Mouse (Mus musculus) forebrain, embryonic 13.5 days (tissue): ENCODE measurements around the gene BC005624. TPM values are rescaled to one million over a fixed set of nuclear protein-coding genes. Genes with fewer than 3 reads are reported as not detected.
"Not testable (repeated sequence)": the region's sequence is repeated elsewhere in the genome, so short reads cannot be mapped to it uniquely, and the experiment has no call there.

Experiments used
- ATAC-seq: fragments of 200-750 bp; cut with Nextera tagmentation; 2 replicates; pipeline ENCODE4 v1.8.0; 2017
- H3K27ac ChIP-seq: fragments of 300-500 bp; sonication (generic); 2 replicates; pipeline ENCODE4 v1.5.1; 2015; ENCODE audit warnings: inconsistent platforms, mild to moderate bottlenecking, moderate library complexity
- H3K27me3 ChIP-seq: fragments of 300-500 bp; sonication (generic); 2 replicates; pipeline ENCODE4 v1.6.1; 2015; ENCODE audit warnings: mild to moderate bottlenecking, inconsistent platforms
- H3K36me3 ChIP-seq: fragments of 300-500 bp; sonication (generic); 2 replicates; pipeline ENCODE4 v1.6.1; 2015; ENCODE audit warnings: mild to moderate bottlenecking, inconsistent platforms; ENCODE audit not compliant: poor library complexity, severe bottlenecking
- H3K4me1 ChIP-seq: fragments of 300-500 bp; sonication (generic); 2 replicates; pipeline ENCODE4 v1.6.1; 2015; ENCODE audit warnings: inconsistent platforms
- H3K4me2 ChIP-seq: fragments of 300-500 bp; sonication (generic); 2 replicates; pipeline ENCODE4 v1.6.1; 2015; ENCODE audit warnings: inconsistent platforms, mild to moderate bottlenecking, moderate library complexity
- H3K4me3 ChIP-seq: fragments of 300-500 bp; sonication (generic); 2 replicates; pipeline ENCODE4 v1.5.1; 2015; ENCODE audit warnings: mild to moderate bottlenecking, inconsistent platforms
- H3K9ac ChIP-seq: fragments of 300-500 bp; sonication (generic); 2 replicates; pipeline ENCODE4 v1.6.1; 2015; ENCODE audit warnings: mild to moderate bottlenecking, inconsistent platforms
- H3K9me3 ChIP-seq: fragments of 300-500 bp; sonication (generic); replicated peaks from 2 replicates; pipeline ENCODE4 v1.6.1; 2016; ENCODE audit warnings: inconsistent platforms
- WGBS: fragments of 180-500 bp; shearing (Covaris S2); methylation state at CpG from one replicate; pipeline ENCODE4 v1.1.7; 2015; 5-methylcytosine and 5-hydroxymethylcytosine counted together
- polyA plus RNA-seq: library from polyadenylated mRNA; unstranded; fragments of >200 nt; fragmentation: Nextera tagmentation; extraction: Ambion mirVana; gene quantifications from 2 replicates; pipeline ENCODE4 v1.2.1, GENCODE M21; 2015

BC005624 gene
- polyA plus RNA-seq, 1 experiment from 2014 or later: 75.7 TPM

DNA sequence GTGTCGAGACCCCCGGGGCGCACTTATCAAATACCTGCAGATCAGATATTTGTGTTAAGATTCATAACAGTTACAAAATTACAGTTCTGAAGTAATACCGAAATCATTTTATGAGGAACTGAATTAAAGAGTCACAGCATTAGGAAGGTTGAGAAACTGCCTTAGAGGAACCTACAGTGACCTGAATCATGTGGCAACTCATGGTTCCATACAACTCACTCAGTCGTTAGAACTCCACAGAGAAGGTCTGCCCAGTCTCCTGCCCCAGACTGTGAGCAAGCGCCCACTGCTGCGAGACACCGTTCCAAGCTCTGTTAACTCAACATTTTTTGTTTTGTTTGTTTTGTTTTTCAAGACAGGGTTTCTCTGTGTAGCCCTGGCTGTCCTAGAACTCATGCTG lies 16.4 kb downstream of the BC005624 start:
- peak overlapping the region; percentile 98 for H3K4me2 ChIP-seq
- no peaks in the 10 kb centered on the region for H3K9me3 ChIP-seq
- WGBS: 94% methylated on average over 8 of the region's 8 CpGs
- ATAC-seq: no peak
- H3K27me3 ChIP-seq: no peaks in the 10 kb centered on the region
- H3K36me3 ChIP-seq: peaks cover 54% of the 10 kb centered on the region
- no peak overlapping the region for H3K4me3 ChIP-seq
- H3K4me1 ChIP-seq: peaks cover 28% of the 10 kb centered on the region
- no peak overlapping the region for H3K9ac ChIP-seq
- H3K27ac ChIP-seq: no peak overlapping the region

GRCm38 (mm10) chr2:30962570-30963254 lies 19.3 kb downstream of the BC005624 start:
- no peak overlapping the region for H3K27ac ChIP-seq
- H3K4me2 ChIP-seq: no peak overlapping the region
- H3K36me3 ChIP-seq: peaks cover 84% of the 10 kb centered on the region
- H3K9ac ChIP-seq: no peak overlapping the region
- peaks cover 28% of the 10 kb centered on the region for H3K4me1 ChIP-seq
- H3K27me3 ChIP-seq: no peaks in the 10 kb centered on the region
- no peak overlapping the region for H3K4me3 ChIP-seq
- no peak for ATAC-seq
- WGBS: 91% methylated on average over 11 of the region's 11 CpGs
- H3K9me3 ChIP-seq: no peaks in the 10 kb centered on the region

- H3K9ac ChIP-seq: no peak overlapping the region
- H3K4me2 ChIP-seq: no peak overlapping the region
- H3K4me1 ChIP-seq: peaks cover 12% of the 10 kb centered on the region
- WGBS: 53% methylated on average over 5 of the region's 5 CpGs
- peaks cover 99% of the 10 kb centered on the region for H3K36me3 ChIP-seq
- H3K27me3 ChIP-seq: no peaks in the 10 kb centered on the region
- ATAC-seq: no peak
- H3K27ac ChIP-seq: no peak overlapping the region
- H3K9me3 ChIP-seq: no peaks in the 10 kb centered on the region
- H3K4me3 ChIP-seq: no peak overlapping the region
Observed at GRCm38 (mm10) chr2:30959856-30960255, 22.1 kb downstream of the BC005624 start.

DNA sequence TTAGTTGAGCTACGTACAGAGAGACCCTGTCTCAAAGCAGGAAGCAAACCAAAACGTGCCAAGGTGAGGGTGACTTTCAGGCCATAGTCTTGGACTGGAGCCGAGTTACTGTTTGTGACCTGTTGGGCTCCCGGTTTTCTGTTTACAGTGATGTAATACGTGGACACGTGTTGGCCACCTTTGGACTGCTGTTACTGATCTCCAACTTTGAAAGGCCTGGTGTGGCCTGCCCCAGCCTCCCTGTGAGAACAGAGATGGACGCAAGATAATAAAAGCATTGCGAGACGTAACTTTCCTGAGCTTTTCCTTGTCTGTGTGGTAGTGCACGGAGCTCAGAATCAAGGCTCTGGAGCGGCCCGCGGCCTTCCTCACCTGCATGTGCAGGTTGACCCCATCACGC lies 23.3 kb downstream of the BC005624 start:
- peaks cover 88% of the 10 kb centered on the region for H3K36me3 ChIP-seq
- no peaks in the 10 kb centered on the region for H3K9me3 ChIP-seq
- H3K27me3 ChIP-seq: no peaks in the 10 kb centered on the region
- no peak overlapping the region for H3K27ac ChIP-seq
- no peak overlapping the region for H3K9ac ChIP-seq
- H3K4me3 ChIP-seq: no peak overlapping the region
- ATAC-seq: no peak
- H3K4me2 ChIP-seq: no peak overlapping the region
- WGBS: 90% methylated on average over 14 of the region's 14 CpGs
- H3K4me1 ChIP-seq: peaks cover 19% of the 10 kb centered on the region

GRCm38 (mm10) chr2:30957511-30957910 lies 24.5 kb downstream of the BC005624 start:
- no peaks in the 10 kb centered on the region for H3K27me3 ChIP-seq
- H3K4me1 ChIP-seq: peaks cover 24% of the 10 kb centered on the region
- no peak overlapping the region for H3K4me3 ChIP-seq
- H3K27ac ChIP-seq: no peak overlapping the region
- no peak for ATAC-seq
- no peak overlapping the region for H3K4me2 ChIP-seq
- H3K9ac ChIP-seq: 0 out of 2 replicates have a peak overlapping the region, but pooled peaks have one; percentile 4
- WGBS: 86% methylated on average over 4 of the region's 4 CpGs
- H3K9me3 ChIP-seq: no peaks in the 10 kb centered on the region
- peaks cover 76% of the 10 kb centered on the region for H3K36me3 ChIP-seq

DNA sequence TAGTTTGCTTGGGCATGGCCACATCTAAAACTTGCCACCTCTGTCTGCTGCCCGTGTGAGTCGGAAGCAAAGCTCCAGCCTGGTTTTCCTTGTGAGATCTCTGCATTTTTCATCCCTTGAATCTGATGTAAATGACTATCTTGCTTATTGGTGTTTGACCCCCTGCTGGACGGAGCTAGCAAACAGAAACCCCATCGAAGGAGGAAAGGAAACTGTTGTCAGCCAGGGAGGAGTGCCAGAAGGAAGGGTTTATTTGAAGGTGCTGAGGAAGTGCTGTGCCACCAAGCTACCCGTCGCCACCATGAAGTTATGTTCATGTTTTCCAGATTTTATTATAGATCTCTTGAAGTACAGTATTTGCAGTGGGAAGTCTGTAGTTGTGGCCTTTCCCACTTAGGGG lies 27.2 kb downstream of the BC005624 start:
- peak overlapping the region; percentile 90; the same call in 1 of the 2 replicates for H3K9ac ChIP-seq
- no peaks in the 10 kb centered on the region for H3K27me3 ChIP-seq
- ATAC-seq: no peak
- peak overlapping the region; percentile 90 for H3K4me2 ChIP-seq
- peaks cover 48% of the 10 kb centered on the region for H3K36me3 ChIP-seq
- no peak overlapping the region for H3K27ac ChIP-seq
- H3K4me1 ChIP-seq: peaks cover 27% of the 10 kb centered on the region
- 0 out of 2 replicates have a peak overlapping the region, but pooled peaks have one; percentile 87 for H3K4me3 ChIP-seq
- H3K9me3 ChIP-seq: no peaks in the 10 kb centered on the region
- 83% methylated on average over 6 of the region's 6 CpGs for WGBS

DNA sequence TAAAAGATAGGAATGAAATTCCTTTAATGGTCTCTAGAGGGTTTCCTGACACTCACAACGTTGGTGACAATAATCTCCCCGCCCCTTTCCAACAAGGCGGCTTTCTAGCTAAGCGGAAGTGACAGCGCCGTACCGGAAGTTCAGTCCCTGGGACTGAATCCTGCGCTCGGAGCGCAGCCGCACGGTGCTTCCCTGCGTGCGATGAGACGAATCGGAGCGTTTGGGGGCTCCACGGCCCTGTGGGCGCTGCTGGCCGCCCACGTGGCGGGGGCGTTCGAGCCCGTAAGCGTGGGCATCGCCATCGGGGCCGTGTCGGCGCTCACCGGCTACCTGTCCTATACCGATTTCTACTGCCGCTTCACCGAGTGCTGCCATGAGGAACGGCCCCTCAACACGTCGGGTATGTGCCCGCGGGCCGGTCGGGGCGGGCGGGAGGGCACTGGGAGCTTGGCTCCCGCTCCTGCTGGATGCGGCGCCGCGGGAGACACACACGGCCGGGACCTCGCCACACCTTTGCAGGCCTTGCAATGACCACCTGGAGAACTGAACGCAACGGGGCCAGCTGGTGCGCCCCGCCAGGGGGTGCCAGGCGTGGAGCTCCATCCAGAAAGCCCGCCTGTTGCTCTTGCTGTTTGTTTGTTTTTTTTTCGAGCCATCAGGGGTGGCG lies 29.0 kb downstream of the BC005624 start, which contains the start of gene Tor1b:
Gene Tor1b, plus strand, starts transcription at position 136 of the 667 bp plus-strand sequence.
- Histone ChIP-seq H3K27ac (peak within 1 kb of the TSS; percentile 86), H3K27me3 (no peaks in the 10 kb centered on the region), H3K9ac (peak within 1 kb of the TSS; percentile 90), H3K36me3 (peaks cover 30% of the 10 kb centered on the region), H3K4me1 (peaks cover 27% of the 10 kb centered on the region), H3K4me3 (peak within 1 kb of the TSS; percentile 87), H3K9me3 (no peaks in the 10 kb centered on the region), H3K4me2 (peak within 1 kb of the TSS; percentile 90)
- under 1% methylated on average over 60 of the region's 60 CpGs for WGBS
- peak; percentile 95 for ATAC-seq

GRCm38 (mm10) chr2:30952457-30952823 lies 29.6 kb downstream of the BC005624 start:
- Histone ChIP-seq H3K27ac (peak overlapping the region; percentile 86), H3K9me3 (no peaks in the 10 kb centered on the region), H3K4me2 (peak overlapping the region; percentile 90), H3K27me3 (no peaks in the 10 kb centered on the region), H3K4me1 (peaks cover 27% of the 10 kb centered on the region), H3K4me3 (peak overlapping the region; percentile 87), H3K9ac (peak overlapping the region; percentile 90), H3K36me3 (peaks cover 25% of the 10 kb centered on the region)
- whole genome bisulfite sequencing: 29% methylated on average over 5 of the region's 5 CpGs
- ATAC-seq: peak; percentile 52; the same call in 1 of the 2 replicates

GRCm38 (mm10) chr2:30942603-30943011 lies 39.4 kb downstream of the BC005624 start:
- no peaks in the 10 kb centered on the region for H3K9me3 ChIP-seq
- H3K9ac ChIP-seq: no peak overlapping the region; the same call in 1 of the 2 replicates
- H3K4me3 ChIP-seq: peak overlapping the region; percentile 25
- H3K27me3 ChIP-seq: no peaks in the 10 kb centered on the region
- no peak overlapping the region for H3K27ac ChIP-seq
- 30% methylated on average over 16 of the region's 16 CpGs for WGBS
- no peaks in the 10 kb centered on the region for H3K4me1 ChIP-seq
- H3K36me3 ChIP-seq: no peaks in the 10 kb centered on the region
- peak overlapping the region; percentile 50 for H3K4me2 ChIP-seq
- peak; percentile 68 for ATAC-seq

DNA sequence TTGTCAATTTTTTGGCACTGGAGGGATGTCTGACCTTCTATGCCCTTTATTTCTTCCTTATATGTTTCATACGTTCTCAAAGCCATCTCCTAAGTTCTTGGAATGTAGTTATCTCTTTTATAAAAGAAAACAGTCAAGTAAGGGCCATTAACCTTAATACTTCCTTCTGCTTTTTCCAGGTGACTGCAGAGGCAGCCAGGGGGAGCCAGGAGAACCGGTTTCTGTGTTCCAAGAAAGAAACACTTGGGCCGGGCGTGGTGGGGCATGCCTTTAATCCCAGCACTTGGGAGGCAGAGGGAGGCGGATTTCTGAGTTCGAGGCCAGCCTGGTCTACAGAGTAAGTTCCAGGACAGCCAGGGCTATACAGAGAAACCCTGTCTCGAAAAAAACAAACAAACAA lies 39.9 kb downstream of the BC005624 start:
- H3K27me3 ChIP-seq: not testable (repeated sequence)
- 50% methylated on average over 7 of the region's 7 CpGs for WGBS

GRCm38 (mm10) chr2:30941586-30941985 lies 40.4 kb downstream of the BC005624 start:
- no peaks in the 10 kb centered on the region for H3K4me1 ChIP-seq
- H3K27ac ChIP-seq: no peak overlapping the region
- ATAC-seq: no peak
- no peak overlapping the region for H3K9ac ChIP-seq
- no peaks in the 10 kb centered on the region for H3K9me3 ChIP-seq
- H3K27me3 ChIP-seq: no peaks in the 10 kb centered on the region
- no peaks in the 10 kb centered on the region for H3K36me3 ChIP-seq
- H3K4me3 ChIP-seq: no peak overlapping the region
- 88% methylated on average over 5 of the region's 5 CpGs for WGBS
- H3K4me2 ChIP-seq: no peak overlapping the region

More for the DNA sequence above, 39.9 kb downstream of the BC005624 start:
- H3K4me1 ChIP-seq, H3K9ac ChIP-seq, H3K4me3 ChIP-seq, H3K9me3 ChIP-seq, H3K27ac ChIP-seq, H3K36me3 ChIP-seq, H3K4me2 ChIP-seq, ATAC-seq: not testable (repeated sequence)

GRCm38 (mm10) chr2:30938574-30938991 lies 43.4 kb downstream of the BC005624 start:
- H3K9me3 ChIP-seq: no peaks in the 10 kb centered on the region
- no peaks in the 10 kb centered on the region for H3K36me3 ChIP-seq
- H3K27ac ChIP-seq: no peak overlapping the region
- no peaks in the 10 kb centered on the region for H3K27me3 ChIP-seq
- no peaks in the 10 kb centered on the region for H3K4me1 ChIP-seq
- ATAC-seq: no peak
- no peak overlapping the region for H3K9ac ChIP-seq
- H3K4me2 ChIP-seq: no peak overlapping the region
- whole genome bisulfite sequencing: 43% methylated on average over 4 of the region's 4 CpGs
- H3K4me3 ChIP-seq: no peak overlapping the region
